Mouse (Mus musculus) kidney, postnatal 0 days (tissue): ENCODE results near the gene Tuba1c. TPM values are rescaled to one million over a fixed set of nuclear protein-coding genes. Genes with fewer than 3 reads are reported as not detected.
A peak's percentile ranks its signal among the peaks of the same experiment; 100 is the strongest.
"Not testable (repeated sequence)": the region's sequence is repeated elsewhere in the genome, so short reads cannot be mapped to it uniquely, and the experiment has no call there.

ENCODE experiments used
- ATAC-seq: fragments of 200-750 bp; cut with Nextera tagmentation; replicated peaks from 2 replicates; pipeline ENCODE4 v1.8.0; 2017; ENCODE audit warnings: low read depth, moderate number of reproducible peaks, moderate TSS enrichment, moderate library complexity; ENCODE audit not compliant: low FRiP score
- DNase-seq: peaks from one replicate; pipeline ENCODE4 v3.0.0-alpha.2; 2016; ENCODE audit warnings: low spot score
- H3K27ac ChIP-seq: fragments of 300-500 bp; sonication (generic); 2 replicates; pipeline ENCODE4 v1.5.1; 2014; ENCODE audit warnings: mild to moderate bottlenecking
- H3K27me3 ChIP-seq: fragments of 300-500 bp; sonication (generic); 2 replicates; pipeline ENCODE4 v1.6.1; 2014; ENCODE audit warnings: low read length, mixed read lengths; ENCODE audit not compliant: insufficient read depth
- H3K36me3 ChIP-seq: fragments of 300-500 bp; sonication (generic); 2 replicates; pipeline ENCODE4 v1.6.1; 2014; ENCODE audit warnings: low read length, mixed read lengths; ENCODE audit not compliant: insufficient read depth
- H3K4me1 ChIP-seq: fragments of 300-500 bp; sonication (generic); replicated peaks from 2 replicates; pipeline ENCODE4 v1.6.1; 2014; ENCODE audit warnings: antibody characterized with exemption, low read length, mixed read lengths; ENCODE audit not compliant: insufficient read depth
- H3K4me2 ChIP-seq: fragments of 300-500 bp; sonication (generic); 2 replicates; pipeline ENCODE4 v1.6.1; 2014; ENCODE audit warnings: mild to moderate bottlenecking, low read length, moderate library complexity, mixed read lengths
- H3K4me3 ChIP-seq: fragments of 300-500 bp; sonication (generic); replicated peaks from 2 replicates; pipeline ENCODE4 v1.5.1; 2014; ENCODE audit warnings: low read depth, low read length
- H3K9ac ChIP-seq: fragments of 300-500 bp; sonication (generic); 2 replicates; pipeline ENCODE4 v1.6.1; 2014; ENCODE audit warnings: low read depth, low read length
- H3K9me3 ChIP-seq: fragments of 300-500 bp; sonication (generic); replicated peaks from 2 replicates; pipeline ENCODE4 v1.6.1; 2016; ENCODE audit warnings: low read length, inconsistent platforms, mixed read lengths
- CTCF ChIP-seq: IDR thresholded peaks from 2 replicates; pipeline ENCODE4 v1.5.1; 2016; ENCODE audit warnings: antibody characterized with exemption, low read depth, mild to moderate bottlenecking, moderate library complexity
- WGBS: fragments of 180-500 bp; shearing (Covaris S2); extraction: QIAGEN DNeasy Blood & Tissue Kit; methylation state at CpG from one replicate; pipeline ENCODE4 v1.1.7; 2014; 5-methylcytosine and 5-hydroxymethylcytosine counted together
- polyA plus RNA-seq: library from polyadenylated mRNA; unstranded; fragments of >200 nt; fragmentation: Nextera tagmentation; extraction: Ambion mirVana; gene quantifications from 2 replicates; pipeline ENCODE4 v1.2.1, GENCODE M21; 2015

Gene Tuba1c
- polyA plus RNA-seq, 1 experiment from 2014 or later: 170 TPM

GRCm38 (mm10) chr15:99071988-99072387, 42.3 kb downstream of the Tuba1c start:
- no peak overlapping the region for H3K27ac ChIP-seq
- no peak overlapping the region for H3K4me3 ChIP-seq
- TF ChIP-seq CTCF: peak; percentile 47
- no peak overlapping the region for H3K9ac ChIP-seq
- H3K36me3 ChIP-seq: no peaks in the 10 kb centered on the region
- WGBS: 82% methylated on average over 1 of the region's 1 CpGs
- H3K4me2 ChIP-seq: no peak overlapping the region
- peaks cover 13% of the 10 kb centered on the region; the same call in 1 of the 2 replicates for H3K4me1 ChIP-seq
- H3K27me3 ChIP-seq: no peaks in the 10 kb centered on the region
- no peaks in the 10 kb centered on the region for H3K9me3 ChIP-seq
- no peak for ATAC-seq
- no peak for DNase-seq

- no peaks in the 10 kb centered on the region for H3K27me3 ChIP-seq
- H3K4me1 ChIP-seq: peaks cover 13% of the 10 kb centered on the region; the same call in 1 of the 2 replicates
- peak within 1 kb of the TSS; percentile 67 for H3K4me2 ChIP-seq
- whole genome bisulfite sequencing: 15% methylated on average over 9 of the region's 9 CpGs
- H3K9me3 ChIP-seq: no peaks in the 10 kb centered on the region
- H3K27ac ChIP-seq: peak within 1 kb of the TSS; percentile 95
- peak within 1 kb of the TSS; percentile 46 for H3K4me3 ChIP-seq
- peak; percentile 30 for ATAC-seq
- no peak for TF ChIP-seq CTCF
- no peak for DNase-seq
- H3K36me3 ChIP-seq: peaks cover 7% of the 10 kb centered on the region; the same call in 1 of the 2 replicates
- H3K9ac ChIP-seq: peak within 1 kb of the TSS; percentile 64
Measured at GRCm38 (mm10) chr15:99074019-99074599, 44.4 kb downstream of the Tuba1c start, which contains the start of gene Troap. Gene Troap (plus strand): TSS chr15:99074575.

GRCm38 (mm10) chr15:99074600-99075333, 45.1 kb downstream of the Tuba1c start:
- H3K4me3 ChIP-seq: peak overlapping the region; percentile 46
- TF ChIP-seq CTCF: peak; percentile 13; the same call in 1 of the 2 replicates
- under 1% methylated on average over 43 of the region's 44 CpGs for WGBS
- H3K27ac ChIP-seq: peak overlapping the region; percentile 95
- H3K4me1 ChIP-seq: peaks cover 13% of the 10 kb centered on the region; the same call in 1 of the 2 replicates
- H3K27me3 ChIP-seq: no peaks in the 10 kb centered on the region
- H3K9me3 ChIP-seq: no peaks in the 10 kb centered on the region
- peaks cover 7% of the 10 kb centered on the region; the same call in 1 of the 2 replicates for H3K36me3 ChIP-seq
- peak; percentile 99 for DNase-seq
- ATAC-seq: peak; percentile 97
- peak overlapping the region; percentile 67 for H3K4me2 ChIP-seq
- peak overlapping the region; percentile 64 for H3K9ac ChIP-seq

GRCm38 (mm10) chr15:99076011-99076410, 46.3 kb downstream of the Tuba1c start:
- H3K4me1 ChIP-seq: peaks cover 13% of the 10 kb centered on the region; the same call in 1 of the 2 replicates
- not testable (repeated sequence) for ATAC-seq, H3K27ac ChIP-seq, H3K27me3 ChIP-seq, DNase-seq, H3K36me3 ChIP-seq, H3K9ac ChIP-seq, H3K4me3 ChIP-seq, H3K9me3 ChIP-seq
- H3K4me2 ChIP-seq: peak overlapping the region; percentile 67
- 97% methylated on average over 3 of the region's 3 CpGs for WGBS

- Histone ChIP-seq H3K9ac (no peak overlapping the region), H3K4me3 (no peak overlapping the region), H3K36me3 (peaks cover 12% of the 10 kb centered on the region; the same call in 1 of the 2 replicates), H3K4me1 (peaks cover 13% of the 10 kb centered on the region; the same call in 1 of the 2 replicates), H3K9me3 (no peaks in the 10 kb centered on the region), H3K27ac (no peak overlapping the region), H3K4me2 (no peak overlapping the region), H3K27me3 (no peaks in the 10 kb centered on the region)
- DNase-seq (no peak), ATAC-seq (no peak)
- 71% methylated on average over 15 of the region's 15 CpGs for WGBS
- TF ChIP-seq CTCF: no peak
Measured at GRCm38 (mm10) chr15:99078181-99078910, 48.7 kb downstream of the Tuba1c start.

GRCm38 (mm10) chr15:99079804-99080203, 50.1 kb downstream of the Tuba1c start:
- ATAC-seq: no peak

More at GRCm38 (mm10) chr15:99079804-99080203, 50.1 kb downstream of the Tuba1c start:
- Histone ChIP-seq H3K27me3 (no peaks in the 10 kb centered on the region), H3K4me3 (no peak overlapping the region), H3K4me2 (no peak overlapping the region), H3K27ac (no peak overlapping the region), H3K9ac (no peak overlapping the region), H3K4me1 (peaks cover 11% of the 10 kb centered on the region; the same call in 1 of the 2 replicates), H3K9me3 (no peaks in the 10 kb centered on the region), H3K36me3 (peaks cover 12% of the 10 kb centered on the region; the same call in 1 of the 2 replicates)
- DNase-seq: no peak
- WGBS: 86% methylated on average over 3 of the region's 3 CpGs
- peak; percentile 40 for TF ChIP-seq CTCF
